Mouse (Mus musculus) heart, embryonic 10.5 days (tissue): ENCODE results near the gene Tmem255a. TPM values are rescaled to one million over a fixed set of nuclear protein-coding genes. Genes with fewer than 3 reads are reported as not detected.

Experiments
- microRNA-seq: library from miRNA; unstranded; fragments of <30 nt; microRNA quantifications from one replicate; pipeline ENCODE4, GENCODE M21; 2017
- polyA plus RNA-seq: library from polyadenylated mRNA; unstranded; fragments of >200 nt; fragmentation: Nextera tagmentation; extraction: Ambion mirVana; gene quantifications from 2 replicates; pipeline ENCODE4 v1.2.1, GENCODE M21; 2016

The Tmem255a gene
- polyA plus RNA-seq, 1 experiment from 2014 or later: 18.0 TPM

Small RNA genes within 50 kb of the gene (microRNA-seq; reads per million reads assigned to microRNA genes)
- 1.0 reads per million for gene Mir3110

Other genes with a start within 250 kb of the Tmem255a start
- gene Btg1-ps1, start 233.6 kb downstream of the Tmem255a start, polyA plus RNA-seq: not detected in 2 replicates
- gene Btg1-ps2, start 209.3 kb downstream of the Tmem255a start, polyA plus RNA-seq: not detected in 2 replicates
- gene Rhox10, start 186.0 kb downstream of the Tmem255a start, polyA plus RNA-seq: not detected in 2 replicates
- not detected in 2 replicates for gene Rhox11, start 167.3 kb downstream of the Tmem255a start, polyA plus RNA-seq
- not detected in 2 replicates for gene Rhox12, start 141.5 kb downstream of the Tmem255a start, polyA plus RNA-seq
- gene Rhox13, start 131.2 kb downstream of the Tmem255a start, polyA plus RNA-seq: not detected in 2 replicates
- 1.9 and 5.0 TPM in 2 replicates for gene Zbtb33, start 62.6 kb downstream of the Tmem255a start, polyA plus RNA-seq
- gene Atp1b4, start 63.7 kb upstream of the Tmem255a start, polyA plus RNA-seq: not detected in 2 replicates
- gene Lamp2, start 204.0 kb upstream of the Tmem255a start, polyA plus RNA-seq: 96.9 and 115 TPM in 2 replicates